Mouse (Mus musculus) embryo, embryonic 9.5 days (tissue): ENCODE measurements around the gene Igtp.
A peak's percentile ranks its signal among the peaks of the same experiment; 100 is the strongest.
"Not testable (repeated sequence)": the region's sequence is repeated elsewhere in the genome, so short reads cannot be mapped to it uniquely, and the experiment has no call there.

Experiments used
- DNase-seq: peaks from one replicate; pipeline ENCODE4 v3.0.0-alpha.2; 2017; ENCODE audit errors: extremely low spot score

Igtp gene

GRCm38 (mm10) chr11:58213673-58214342 is 14.5 kb downstream of the Igtp start:
- DNase-seq, result no peak

- DNase-seq, result peak; percentile 25
Observed at GRCm38 (mm10) chr11:58214391-58215048, 15.2 kb downstream of the Igtp start.

DNA sequence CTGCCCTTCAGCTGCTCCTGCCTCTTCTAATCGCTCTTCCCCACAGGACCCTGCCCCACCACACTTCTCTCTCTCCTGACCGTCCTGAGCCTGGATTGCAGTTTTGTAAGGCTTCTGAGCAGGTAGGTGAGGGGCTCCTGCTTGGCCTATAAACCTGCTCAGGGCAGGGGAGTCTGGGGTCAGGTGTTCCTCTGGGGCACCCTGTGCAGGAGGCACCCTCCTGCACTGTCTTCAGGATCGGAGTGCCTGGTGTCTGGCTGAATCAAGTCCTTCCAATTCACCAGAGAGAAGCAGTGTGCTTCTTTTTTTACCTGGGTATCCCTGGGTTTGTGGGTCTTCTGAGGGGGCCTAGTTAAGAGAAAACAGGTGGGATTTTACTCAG is 15.7 kb downstream of the Igtp start:
- DNase-seq, result not testable (repeated sequence)

DNA sequence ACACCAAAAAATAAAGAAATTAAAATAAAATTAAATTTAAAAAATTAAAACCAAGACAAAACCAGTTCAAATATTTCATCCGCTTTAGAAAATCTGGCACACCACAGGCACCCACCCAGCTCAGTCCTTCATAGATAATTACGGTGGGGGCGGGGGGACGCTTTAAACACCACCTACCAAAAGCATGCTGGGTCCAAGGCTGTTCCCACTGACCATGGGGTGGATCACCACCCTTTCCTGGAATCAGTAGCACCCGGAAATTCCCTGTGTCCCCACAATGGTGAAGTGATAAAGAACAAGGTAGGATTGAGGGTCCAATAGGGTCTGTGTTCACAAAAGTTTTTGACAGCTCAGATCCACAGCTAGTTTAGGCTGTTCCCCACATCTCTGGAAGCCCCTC is 16.5 kb downstream of the Igtp start:
- no peak for DNase-seq

DNA sequence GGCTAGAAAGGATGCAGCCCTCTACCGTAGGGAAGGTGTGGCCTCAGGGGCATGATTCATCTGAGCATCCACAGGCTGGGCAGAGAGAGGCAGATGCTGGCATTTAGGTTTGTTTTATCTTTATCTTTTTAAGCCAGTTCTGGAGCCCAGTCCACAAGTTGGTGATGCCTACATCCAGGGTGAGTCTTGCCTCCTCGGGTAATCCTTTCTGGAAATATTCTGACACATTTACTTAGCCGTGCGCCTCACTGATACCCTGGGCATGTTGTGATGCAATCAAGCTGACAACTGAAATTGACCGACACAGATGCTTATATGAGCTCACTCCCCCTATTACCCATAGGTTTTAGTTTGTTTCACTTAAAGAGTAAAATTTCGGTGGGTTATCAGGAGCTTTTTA is 17.5 kb downstream of the Igtp start:
- no peak for DNase-seq

DNA sequence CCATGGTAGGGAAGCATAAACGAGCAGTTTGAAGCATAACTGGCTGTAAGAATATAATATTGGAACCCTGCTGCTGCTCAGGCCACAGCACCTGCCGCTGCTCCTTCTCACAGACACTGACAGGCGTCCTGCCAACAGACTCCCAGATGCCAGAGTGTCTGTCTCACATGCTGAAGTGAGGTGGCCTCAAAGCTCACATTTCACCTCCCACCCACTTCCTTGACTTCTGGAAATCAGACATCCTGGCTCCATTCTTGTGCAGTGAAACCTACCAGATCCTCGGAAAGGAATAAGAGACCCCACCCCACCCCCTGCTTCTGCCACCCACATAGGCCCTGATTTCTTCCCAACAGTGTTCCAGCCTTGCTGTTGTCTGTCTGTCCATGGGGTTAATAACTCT is 24.4 kb downstream of the Igtp start:
- no peak for DNase-seq

- no peak for DNase-seq
Observed at GRCm38 (mm10) chr11:58224313-58224712, 25.0 kb downstream of the Igtp start.

DNA sequence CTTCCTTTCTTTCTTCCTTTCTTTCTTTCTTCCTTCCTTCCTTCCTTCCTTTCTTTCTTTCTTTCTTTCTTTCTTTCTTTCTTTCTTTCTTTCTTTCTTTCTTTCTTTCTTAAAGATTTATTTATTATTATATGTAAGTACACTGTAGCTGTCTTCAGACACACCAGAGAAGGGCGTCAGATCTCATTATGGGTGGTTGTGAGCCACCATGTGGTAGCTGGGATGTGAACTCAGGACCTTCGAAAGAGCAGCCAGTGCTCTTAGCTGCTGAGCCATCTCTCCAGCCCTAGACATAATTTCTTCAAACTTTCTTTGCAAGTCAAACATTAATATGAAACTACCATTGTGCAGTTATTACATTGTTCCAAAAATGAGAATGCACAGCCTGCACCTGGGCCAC is 25.5 kb downstream of the Igtp start:
- not testable (repeated sequence) for DNase-seq

DNA sequence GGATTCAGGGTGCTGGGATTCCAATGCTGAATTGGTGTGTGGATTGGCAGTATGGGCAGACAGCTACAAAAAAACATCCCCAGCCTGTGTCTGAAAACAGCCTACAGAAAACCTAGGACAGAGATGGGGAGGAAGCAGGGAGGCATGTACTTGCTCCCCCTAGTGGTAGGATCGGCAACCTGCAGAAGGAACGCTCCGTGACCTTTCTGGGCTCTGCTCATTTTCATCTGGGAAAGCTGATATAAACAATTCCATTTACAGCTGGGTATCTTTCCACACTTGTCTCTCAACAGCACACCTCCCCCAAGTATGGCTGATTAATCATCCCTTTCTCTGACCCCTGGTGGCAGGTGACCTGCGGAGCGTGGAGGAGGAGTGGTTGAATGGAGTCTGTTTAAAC is 26.3 kb downstream of the Igtp start:
- peak; percentile 82 for DNase-seq

DNA sequence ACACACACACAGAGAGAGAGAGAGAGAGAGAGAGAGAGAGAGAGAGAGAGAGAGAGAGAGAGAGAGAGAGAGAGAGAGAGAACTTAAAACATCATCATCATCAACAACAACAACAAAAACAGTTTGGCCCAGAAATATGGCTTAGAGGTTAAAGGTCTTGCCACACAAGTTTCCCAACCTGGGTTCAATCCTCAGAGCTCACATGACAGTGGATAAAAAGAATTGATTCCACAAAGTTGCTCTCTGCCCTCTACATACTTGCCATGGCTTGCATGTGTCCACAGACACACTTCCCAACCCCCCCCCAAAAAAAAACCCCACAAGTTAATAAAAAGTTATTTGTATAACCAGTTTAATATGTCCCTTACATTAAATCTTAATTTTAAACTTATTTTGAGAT is 27.1 kb downstream of the Igtp start:
- DNase-seq, result no peak

GRCm38 (mm10) chr11:58228021-58228420 is 28.7 kb downstream of the Igtp start:
- not testable (repeated sequence) for DNase-seq

DNA sequence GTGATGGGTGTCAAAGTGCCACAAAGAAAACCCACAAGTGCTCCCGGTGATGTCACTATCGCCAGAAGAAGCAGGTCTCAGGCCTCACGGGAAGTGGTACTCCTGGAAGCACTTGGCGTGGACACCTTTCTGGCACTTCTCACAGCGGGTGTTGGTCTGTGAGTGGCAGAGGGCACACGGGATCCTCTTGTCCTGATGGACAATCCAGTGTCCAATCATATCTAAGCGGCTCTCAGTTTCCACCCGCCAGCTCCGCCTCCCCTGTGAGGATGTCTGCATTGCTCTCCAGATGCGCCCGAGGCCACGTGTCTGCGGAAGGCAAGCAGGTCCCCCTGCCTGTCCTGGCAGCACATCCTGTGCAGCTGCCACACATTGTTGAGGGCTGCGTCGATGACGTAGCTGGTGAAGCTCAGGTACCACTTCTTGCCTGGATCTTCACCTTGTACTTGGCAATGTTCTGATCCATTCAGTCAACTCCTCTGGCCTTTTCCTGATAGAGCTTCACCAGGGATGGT is 31.1 kb downstream of the Igtp start:
- DNase-seq, result no peak

DNA sequence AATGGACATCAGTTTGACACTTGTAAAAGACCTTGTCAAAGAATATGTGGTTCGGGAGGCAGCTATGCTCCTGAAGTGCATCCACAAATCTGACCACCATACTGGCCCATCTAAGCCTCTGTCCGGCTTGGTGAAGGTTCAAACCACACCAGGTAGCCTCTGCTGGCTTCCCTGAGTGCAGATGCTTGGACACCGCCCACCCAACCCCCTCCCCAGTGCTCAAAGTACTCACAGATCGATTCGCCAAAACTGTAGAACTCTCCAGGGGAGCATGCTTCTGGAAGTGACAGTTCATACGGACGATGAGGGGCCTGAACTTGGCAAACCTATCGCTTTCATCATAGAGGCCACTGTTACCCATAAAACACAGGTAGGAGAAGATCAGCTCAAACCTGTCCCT is 31.8 kb downstream of the Igtp start:
- no peak for DNase-seq

- DNase-seq, result not testable (repeated sequence)
Observed at GRCm38 (mm10) chr11:58234551-58234950, 35.2 kb downstream of the Igtp start.

GRCm38 (mm10) chr11:58235152-58235551 is 35.8 kb downstream of the Igtp start:
- peak; percentile 69 for DNase-seq

DNA sequence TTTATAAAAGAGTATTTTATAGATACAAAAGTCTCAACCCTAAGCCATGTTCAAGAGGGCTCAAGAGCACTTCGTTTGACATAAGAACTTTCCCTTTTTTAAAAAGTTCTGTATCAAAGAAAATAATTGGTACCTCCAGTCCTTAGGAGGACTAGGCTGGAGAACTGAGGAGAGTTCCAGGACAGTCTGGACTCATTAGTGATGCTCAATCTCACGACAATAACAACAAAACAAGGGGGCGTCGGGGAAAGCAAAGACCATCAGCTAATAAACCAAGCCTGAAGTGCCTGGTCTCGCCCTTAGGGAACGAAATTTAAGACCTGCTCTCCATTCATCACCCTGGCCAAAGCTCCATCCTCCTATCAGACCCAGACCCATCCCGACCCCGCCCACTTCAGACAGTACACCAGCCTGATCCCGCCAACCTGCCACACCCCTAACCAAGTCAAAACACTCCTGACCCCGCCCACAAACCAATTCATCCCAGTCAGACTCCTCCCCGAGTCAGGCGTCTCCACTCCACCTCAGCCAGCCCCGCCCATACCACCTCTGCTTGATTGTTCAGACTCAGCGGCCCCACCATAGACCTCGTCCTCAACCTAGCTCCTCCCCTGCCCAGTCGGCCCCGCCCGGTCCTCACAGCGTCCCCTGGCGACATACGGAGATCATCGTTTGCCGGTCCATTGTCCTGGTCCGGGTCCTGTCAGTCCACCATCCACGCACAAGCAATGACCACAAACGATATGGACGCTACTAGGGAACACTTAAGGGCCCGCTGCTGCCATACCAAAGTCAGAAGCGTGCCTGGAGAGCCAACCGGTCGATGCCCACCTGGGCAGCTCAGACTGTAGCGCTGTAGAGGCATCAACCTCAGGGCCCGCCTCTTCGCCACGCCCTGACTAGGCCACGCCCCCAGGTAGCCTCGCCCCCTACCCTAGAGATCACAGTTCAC is 39.8 kb downstream of the Igtp start:
- DNase-seq, result peak; percentile 90

GRCm38 (mm10) chr11:58247294-58247693 is 47.9 kb downstream of the Igtp start:
- no peak for DNase-seq

DNA sequence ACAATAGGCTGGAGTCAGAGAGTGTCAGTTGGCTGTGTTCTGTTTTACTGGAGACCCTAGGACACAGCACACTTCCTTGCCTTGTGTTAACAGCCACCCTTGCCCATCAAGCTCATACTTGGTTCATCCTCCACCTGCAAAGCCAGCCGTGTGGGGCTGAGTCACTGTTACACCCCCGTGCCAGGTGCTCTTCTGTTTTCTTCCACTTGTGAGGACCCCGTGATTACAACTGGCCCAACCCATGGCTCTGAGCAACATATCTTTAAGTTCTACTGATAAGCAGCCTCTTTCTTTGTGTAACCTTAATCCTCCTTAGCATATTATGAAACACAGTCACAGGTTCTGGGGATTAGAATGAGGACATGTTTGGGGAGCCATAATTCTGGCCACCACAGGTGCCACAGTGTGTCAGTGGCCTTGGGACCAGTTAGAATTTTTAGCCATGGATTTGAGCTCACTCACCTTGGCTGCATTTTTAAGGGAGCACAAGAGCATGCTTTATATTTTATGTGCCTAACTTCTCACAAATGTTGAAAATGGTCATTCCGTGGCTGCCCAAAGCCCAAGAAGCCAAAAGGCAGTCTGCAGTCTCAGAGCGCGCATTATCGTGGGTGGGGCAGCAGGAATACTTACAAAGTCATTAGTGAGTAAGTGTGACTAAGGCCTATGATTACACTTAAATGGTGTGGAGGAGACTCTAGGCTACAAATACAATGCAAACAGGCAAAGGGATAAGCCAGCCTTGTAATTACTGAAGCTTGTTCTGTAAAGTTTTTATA is 50.0 kb downstream of the Igtp start:
- DNase-seq, result no peak

GRCm38 (mm10) chr11:58250550-58250949 is 51.2 kb downstream of the Igtp start:
- DNase-seq, result no peak

- no peak for DNase-seq
Observed at GRCm38 (mm10) chr11:58254411-58254810, 55.1 kb downstream of the Igtp start.
